Mouse (Mus musculus): ENCODE data around the gene Scp2.

DNA sequence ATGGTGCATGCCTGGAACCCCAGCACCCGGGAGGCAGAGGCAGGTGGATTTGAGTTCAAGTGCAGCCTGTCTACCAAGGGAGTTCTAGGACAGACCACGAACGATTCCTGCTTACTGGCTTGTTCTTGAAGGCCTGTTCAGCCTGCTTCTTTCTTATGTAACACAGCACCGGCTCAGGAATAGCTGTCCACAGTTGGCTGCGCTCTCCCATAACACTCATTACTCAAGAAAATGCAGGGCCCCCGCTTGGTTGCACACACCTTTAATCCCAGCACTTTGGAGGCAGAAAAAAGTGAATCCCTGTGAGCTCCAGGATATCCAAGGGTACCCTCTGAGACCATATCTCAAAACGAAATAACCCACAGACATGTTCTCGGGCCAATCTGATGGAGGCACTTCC lies 17.1 kb upstream of the Scp2 start:
- no peak for TF ChIP-seq CTCF (IDR thresholded peaks at IDR 0.05; ENCODE audit: low read depth, low read length)
- TF ChIP-seq GATA2 (IDR thresholded peaks at IDR 0.05; ENCODE audit: borderline replicate concordance, low read depth, low read length): no peak
- TF ChIP-seq TAL1 (conservative IDR thresholded peaks at IDR 0.05; ENCODE audit: low read depth, low read length): no peak
- no peak for TF ChIP-seq GATA1 (IDR thresholded peaks at IDR 0.05; ENCODE audit: borderline replicate concordance, low read length)

Data from G1E (cell line).